Mouse (Mus musculus) neural tube, embryonic 14.5 days (tissue): ENCODE measurements at regions not wholly inside any gene's neighbourhood (a gene's known extent, or its start where the extent isn't known, plus 50 kb on each side); places are given as distances from the start of the nearest gene placed in this dataset.

Experiments used
- ATAC-seq: fragments of 200-750 bp; cut with Nextera tagmentation; 2 replicates; pipeline ENCODE4 v1.8.0; 2017; ENCODE audit warnings: low read depth, mild to moderate bottlenecking, moderate TSS enrichment, moderate library complexity
- H3K27ac ChIP-seq: fragments of 300-500 bp; sonication (generic); 2 replicates; pipeline ENCODE4 v1.5.1; 2014; ENCODE audit warnings: low read depth, mild to moderate bottlenecking, control low read depth, low read length, moderate library complexity, mixed read lengths
- H3K27me3 ChIP-seq: fragments of 300-500 bp; sonication (generic); 2 replicates; pipeline ENCODE4 v1.6.1; 2014; ENCODE audit warnings: low read length; ENCODE audit not compliant: control insufficient read depth, insufficient read depth
- H3K36me3 ChIP-seq: fragments of 300-500 bp; sonication (generic); 2 replicates; pipeline ENCODE4 v1.6.1; 2014; ENCODE audit warnings: low read length, mixed read lengths; ENCODE audit not compliant: control insufficient read depth, insufficient read depth
- H3K4me1 ChIP-seq: fragments of 300-500 bp; sonication (generic); 2 replicates; pipeline ENCODE4 v1.6.1; 2014; ENCODE audit warnings: low read length; ENCODE audit not compliant: control insufficient read depth, insufficient read depth
- H3K4me2 ChIP-seq: fragments of 300-500 bp; sonication (generic); 2 replicates; pipeline ENCODE4 v1.6.1; 2014; ENCODE audit warnings: mild to moderate bottlenecking, low read depth, low read length, control low read depth
- H3K4me3 ChIP-seq: fragments of 300-500 bp; sonication (generic); 2 replicates; pipeline ENCODE4 v1.5.1; 2014; ENCODE audit warnings: low read depth, low read length, control low read depth, mixed read lengths
- H3K9ac ChIP-seq: fragments of 300-500 bp; sonication (generic); replicated peaks from 2 replicates; pipeline ENCODE4 v1.6.1; 2014; ENCODE audit warnings: low read depth, mild to moderate bottlenecking, control low read depth, low read length, mixed read lengths
- H3K9me3 ChIP-seq: fragments of 300-500 bp; sonication (generic); 2 replicates; pipeline ENCODE4 v1.6.1; 2016; ENCODE audit warnings: low read length; ENCODE audit not compliant: control insufficient read depth
- WGBS: fragments of 180-500 bp; shearing (Covaris S2); extraction: QIAGEN DNeasy Blood & Tissue Kit; methylation state at CpG from one replicate; pipeline ENCODE4 v1.1.7; 2014; 5-methylcytosine and 5-hydroxymethylcytosine counted together

- 69% methylated on average over 1 of the region's 1 CpGs for WGBS
- H3K4me1 ChIP-seq = no peaks in the 10 kb centered on the region
- H3K36me3 ChIP-seq = no peaks in the 10 kb centered on the region
- H3K9ac ChIP-seq = no peak overlapping the region
- no peaks in the 10 kb centered on the region for H3K9me3 ChIP-seq
- no peak overlapping the region for H3K4me3 ChIP-seq
- ATAC-seq = no peak
- no peaks in the 10 kb centered on the region for H3K27me3 ChIP-seq
- no peak overlapping the region for H3K4me2 ChIP-seq
- H3K27ac ChIP-seq = no peak overlapping the region
Observed at GRCm38 (mm10) chr7:78079708-78080107, 658.1 kb downstream of the Ntrk3 start.

- no peaks in the 10 kb centered on the region for H3K27me3 ChIP-seq
- H3K27ac ChIP-seq = no peak overlapping the region
- H3K9me3 ChIP-seq = no peaks in the 10 kb centered on the region
- no peaks in the 10 kb centered on the region for H3K36me3 ChIP-seq
- no peak overlapping the region for H3K4me2 ChIP-seq
- WGBS = 68% methylated on average over 7 of the region's 7 CpGs
- no peak overlapping the region for H3K9ac ChIP-seq
- H3K4me1 ChIP-seq = no peaks in the 10 kb centered on the region
- ATAC-seq = no peak
- H3K4me3 ChIP-seq = no peak overlapping the region
Observed at GRCm38 (mm10) chr7:78071131-78071530, 666.7 kb downstream of the Ntrk3 start.

- Histone ChIP-seq H3K4me1 (no peaks in the 10 kb centered on the region), H3K36me3 (no peaks in the 10 kb centered on the region), H3K4me2 (no peak overlapping the region), H3K9ac (no peak overlapping the region), H3K27ac (no peak overlapping the region), H3K27me3 (no peaks in the 10 kb centered on the region), H3K4me3 (no peak overlapping the region), H3K9me3 (no peaks in the 10 kb centered on the region)
- 88% methylated on average over 1 of the region's 1 CpGs for WGBS
- ATAC-seq = no peak
Observed at GRCm38 (mm10) chr7:78061631-78062030, 676.2 kb downstream of the Ntrk3 start.

GRCm38 (mm10) chr7:78049606-78050005 is 688.2 kb downstream of the Ntrk3 start:
- no peak for ATAC-seq
- no peak overlapping the region for H3K4me2 ChIP-seq
- H3K36me3 ChIP-seq = no peaks in the 10 kb centered on the region
- no peaks in the 10 kb centered on the region for H3K9me3 ChIP-seq
- no peak overlapping the region for H3K9ac ChIP-seq
- no peak overlapping the region for H3K4me3 ChIP-seq
- WGBS = 59% methylated on average over 3 of the region's 3 CpGs
- H3K27me3 ChIP-seq = no peaks in the 10 kb centered on the region
- no peak overlapping the region for H3K27ac ChIP-seq
- no peaks in the 10 kb centered on the region for H3K4me1 ChIP-seq

- Histone ChIP-seq H3K4me2 (no peak overlapping the region), H3K9me3 (no peaks in the 10 kb centered on the region), H3K4me3 (no peak overlapping the region), H3K27me3 (no peaks in the 10 kb centered on the region), H3K27ac (no peak overlapping the region), H3K9ac (no peak overlapping the region), H3K36me3 (no peaks in the 10 kb centered on the region), H3K4me1 (no peaks in the 10 kb centered on the region)
- no peak for ATAC-seq
- WGBS = 68% methylated on average over 5 of the region's 5 CpGs
Observed at GRCm38 (mm10) chr7:78045456-78045855, 692.4 kb downstream of the Ntrk3 start.

GRCm38 (mm10) chr7:78031032-78031431 is 706.8 kb downstream of the Ntrk3 start:
- H3K4me2 ChIP-seq = no peak overlapping the region
- H3K9ac ChIP-seq = no peak overlapping the region
- H3K27me3 ChIP-seq = no peaks in the 10 kb centered on the region
- 74% methylated on average over 2 of the region's 2 CpGs for WGBS
- H3K4me3 ChIP-seq = no peak overlapping the region
- H3K9me3 ChIP-seq = no peaks in the 10 kb centered on the region
- no peak overlapping the region for H3K27ac ChIP-seq
- no peaks in the 10 kb centered on the region for H3K36me3 ChIP-seq
- no peaks in the 10 kb centered on the region for H3K4me1 ChIP-seq
- no peak for ATAC-seq

GRCm38 (mm10) chr7:78026992-78027615 is 710.7 kb downstream of the Ntrk3 start:
- Histone ChIP-seq H3K27me3 (no peaks in the 10 kb centered on the region), H3K4me3 (no peak overlapping the region), H3K36me3 (no peaks in the 10 kb centered on the region), H3K4me1 (no peaks in the 10 kb centered on the region), H3K9ac (no peak overlapping the region), H3K4me2 (no peak overlapping the region), H3K27ac (no peak overlapping the region), H3K9me3 (no peaks in the 10 kb centered on the region)
- WGBS = 68% methylated on average over 4 of the region's 4 CpGs
- ATAC-seq = no peak

GRCm38 (mm10) chr7:78023591-78023990 is 714.2 kb downstream of the Ntrk3 start:
- H3K9ac ChIP-seq = no peak overlapping the region
- H3K27me3 ChIP-seq = no peaks in the 10 kb centered on the region
- no peak overlapping the region for H3K4me3 ChIP-seq
- no peaks in the 10 kb centered on the region for H3K9me3 ChIP-seq
- H3K4me1 ChIP-seq = no peaks in the 10 kb centered on the region
- H3K36me3 ChIP-seq = no peaks in the 10 kb centered on the region
- WGBS = 91% methylated on average over 1 of the region's 1 CpGs
- no peak overlapping the region for H3K27ac ChIP-seq
- no peak overlapping the region for H3K4me2 ChIP-seq
- no peak for ATAC-seq

GRCm38 (mm10) chr7:78023075-78023474 is 714.7 kb downstream of the Ntrk3 start:
- no peak for ATAC-seq
- Histone ChIP-seq H3K27ac (no peak overlapping the region), H3K36me3 (no peaks in the 10 kb centered on the region), H3K9ac (no peak overlapping the region), H3K4me3 (no peak overlapping the region), H3K9me3 (no peaks in the 10 kb centered on the region), H3K27me3 (no peaks in the 10 kb centered on the region), H3K4me2 (no peak overlapping the region), H3K4me1 (no peaks in the 10 kb centered on the region)
- 70% methylated on average over 3 of the region's 3 CpGs for WGBS
